Mouse (Mus musculus): ENCODE data around the gene Zfp429.
"Not testable (repeated sequence)": the region's sequence is repeated elsewhere in the genome, so short reads cannot be mapped to it uniquely, and the experiment has no call there.

DNA sequence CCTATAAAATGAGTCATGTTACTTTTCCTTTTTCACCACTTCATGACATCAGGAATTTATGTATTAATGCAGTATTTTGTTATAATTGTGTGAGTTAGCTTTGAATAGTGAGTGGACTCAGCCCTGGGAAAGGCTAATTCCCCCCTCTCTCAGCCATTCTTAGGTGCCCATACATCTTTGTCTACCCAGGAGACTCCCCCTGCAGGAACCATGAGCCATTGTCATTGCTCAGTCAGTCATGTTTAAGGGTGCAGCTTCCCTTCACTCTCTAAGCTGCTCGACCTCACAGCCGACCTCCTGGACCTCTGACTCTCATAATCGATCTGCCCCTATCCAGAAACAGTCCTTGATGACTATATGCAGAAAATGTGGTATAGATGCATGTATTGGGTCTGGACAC, 23.4 kb downstream of the Zfp429 start:
- not testable (repeated sequence) for TF ChIP-seq POLR2A (IDR thresholded peaks at IDR 0.05; ENCODE audit: low read depth, low read length); CTCF (conservative IDR thresholded peaks at IDR 0.05; ENCODE audit: insufficient read depth, insufficient read length, low read depth, low read length)
